Mouse (Mus musculus) CD4-positive naive resting alpha-beta T cell, adult 76 days (primary cell): Measurements from ENCODE around the gene Nr2e3. TPM values are rescaled to one million over a fixed set of nuclear protein-coding genes. Genes with fewer than 3 reads are reported as not detected.

Source experiments
- total RNA-seq: library from RNA; stranded (reverse); gene quantifications from one replicate; pipeline ENCODE4 v1.2.4, GENCODE M21; 2023

Gene Nr2e3
- not detected for total RNA-seq

DNA sequence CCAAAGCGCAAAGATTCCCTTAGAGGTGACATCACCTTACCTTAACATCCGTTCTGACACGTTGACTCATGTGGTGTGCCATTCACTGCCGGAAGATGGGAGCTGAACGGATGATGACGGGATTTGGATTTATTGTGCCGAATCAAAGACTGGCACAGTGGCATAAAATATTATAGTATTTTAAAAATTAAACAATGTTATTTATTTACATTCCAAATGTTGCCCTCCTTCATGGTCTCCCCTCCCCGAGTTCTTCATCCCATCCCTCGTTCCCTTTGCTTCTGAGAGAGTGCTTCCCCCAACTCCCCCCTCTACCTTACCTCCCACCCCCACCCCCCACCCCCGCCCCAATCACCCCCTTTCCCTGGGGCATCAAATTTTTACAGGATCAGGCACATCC, at the start of gene Nr2e3:
Gene Nr2e3, minus strand, starts transcription at position 101 of the 400 bp plus-strand sequence.

Other genes starting within 250 kb of the Nr2e3 start
- 1.3 TPM for gene Senp8, start 209.9 kb downstream of the Nr2e3 start, total RNA-seq
- 16.4 TPM for gene Myo9a, start 209.8 kb downstream of the Nr2e3 start, total RNA-seq